9 mouse cellular contexts compared by ENCODE assay signal in genomic region chr1:90592784-90593183, GRCm38 (mm10). TPM values are rescaled to one million over a fixed set of nuclear protein-coding genes. Genes with fewer than 3 reads are reported as not detected.
DNase-seq lines count a peak whose midpoint lies in the region; ATAC-seq and TF ChIP-seq lines count a peak whose summit lies in the region.
"Had no signal": no experiment of that assay in that cellular context is flagged by ENCODE, and none has a peak within 500 bp of the region (broad histone marks: within the 10 kb centered on the region; RNA-seq: fewer than 3 reads in every experiment).

No protein-coding gene starts in this region.

- H3K4me2 ChIP-seq in lung, embryonic 14.5 days: no peak overlapping the region
- H3K4me2 ChIP-seq: heart, embryonic 15.5 days had no signal

- H3K27me3 ChIP-seq in heart, adult 2 months (ENCODE audit: control insufficient read depth, insufficient read depth, low read length): no peaks in the 10 kb centered on the region
- peaks cover 6% of the 10 kb centered on the region for H3K27me3 ChIP-seq in lung, embryonic 14.5 days (ENCODE audit: insufficient read depth, low read length)

- peak; percentile 71; the same call in 1 of the 2 replicates for TF ChIP-seq EP300 in heart, adult 2 months (IDR thresholded peaks at IDR 0.05; ENCODE audit: insufficient read depth, low read depth, low read length)

- no peaks in the 10 kb centered on the region for H3K9me3 ChIP-seq in lung, embryonic 14.5 days (ENCODE audit: low read depth, low read length)
- H3K9me3 ChIP-seq: heart, embryonic 15.5 days had no signal

- DNase-seq in CD4-positive, CD25-positive, alpha-beta regulatory T cell, adult 2 months (ENCODE audit: low read depth, low spot score): peak; percentile 77
- DNase-seq in adrenal gland, adult 18-20 months (ENCODE audit: low spot score in 2 of 2): peak; percentile 71 to 84
- DNase-seq in embryo, embryonic 10.5 days (ENCODE audit: low spot score): peak; percentile 88
- DNase-seq in heart, adult 2 months: peak; percentile 75 to 89
- peak; percentile 91 to 93 for DNase-seq in kidney, postnatal 4 days
- DNase-seq in lung, embryonic 14.5 days: peak; percentile 94
- peak; percentile 68 for DNase-seq in thymus, postnatal 14 days

- 0 out of 2 replicates have a peak, but pooled peaks have one; percentile 62 for ATAC-seq in lung, embryonic 14.5 days (ENCODE audit: insufficient read depth)

- no peak overlapping the region for H3K9ac ChIP-seq in heart, adult 2 months (ENCODE audit: low read depth, low read length)
- H3K9ac ChIP-seq in lung, embryonic 14.5 days: no peak overlapping the region
- H3K9ac ChIP-seq: heart, embryonic 15.5 days had no signal

- no peak for TF ChIP-seq POLR2A in heart, adult 2 months (IDR thresholded peaks at IDR 0.05; ENCODE audit: insufficient read depth, low read depth, low read length)
- TF ChIP-seq POLR2A in olfactory bulb, adult 2 months (IDR thresholded peaks at IDR 0.05; ENCODE audit: insufficient read depth, low read depth, low read length): no peak

- 14% methylated on average over 6 of the region's 6 CpGs for WGBS in heart, adult 2 months
- WGBS in lung, embryonic 14.5 days: 19% methylated on average over 6 of the region's 6 CpGs
- WGBS in olfactory bulb, adult 2 months: 13% methylated on average over 6 of the region's 6 CpGs

- H3K27ac ChIP-seq in heart, adult 2 months: peak overlapping the region; percentile 52; the same call in 1 of the 2 replicates
- no peak overlapping the region for H3K27ac ChIP-seq in lung, embryonic 14.5 days (ENCODE audit: low read depth)
- H3K27ac ChIP-seq in olfactory bulb, adult 2 months (ENCODE audit: insufficient read depth, low read depth, low read length): no peak overlapping the region
- H3K27ac ChIP-seq: heart, embryonic 15.5 days had no signal

- H3K36me3 ChIP-seq in heart, adult 2 months (ENCODE audit: control insufficient read depth, insufficient read depth, low read length): no peaks in the 10 kb centered on the region
- H3K36me3 ChIP-seq in lung, embryonic 14.5 days (ENCODE audit: insufficient read depth): no peaks in the 10 kb centered on the region
- H3K36me3 ChIP-seq: heart, embryonic 15.5 days had no signal

- intact Hi-C loops in heart, adult 2 months (cut with DNase I): loop anchor here (1.0 to 10.0 kb wide), 3 partner anchors 230 to 948 kb away; no protein-coding TSS in a partner anchor

- H3K4me3 ChIP-seq in heart, adult 2 months: no peak overlapping the region
- no peak overlapping the region for H3K4me3 ChIP-seq in lung, embryonic 14.5 days (ENCODE audit: low read depth, low read length)
- H3K4me3 ChIP-seq in olfactory bulb, adult 2 months (ENCODE audit: insufficient read depth, low read depth, low read length): no peak overlapping the region
- H3K4me3 ChIP-seq: heart, embryonic 15.5 days had no signal

- TF ChIP-seq CTCF in heart, adult 2 months (IDR thresholded peaks at IDR 0.05): peak; percentile 99
- peak; percentile 96 for TF ChIP-seq CTCF in lung, embryonic 14.5 days (IDR thresholded peaks at IDR 0.05; ENCODE audit: low read depth)
- TF ChIP-seq CTCF in olfactory bulb, adult 2 months (IDR thresholded peaks at IDR 0.05; ENCODE audit: insufficient read depth, low read depth, low read length): peak; percentile 59; the same call in 1 of the 2 replicates

- no peaks in the 10 kb centered on the region for H3K79me2 ChIP-seq in heart, adult 2 months (replicated peaks; ENCODE audit: control insufficient read depth, insufficient read depth, low read length)

- peaks cover 5% of the 10 kb centered on the region for H3K4me1 ChIP-seq in heart, adult 2 months (ENCODE audit: control insufficient read depth, insufficient read depth, low read length)
- no peaks in the 10 kb centered on the region for H3K4me1 ChIP-seq in lung, embryonic 14.5 days (ENCODE audit: insufficient read depth)
- peaks cover 2% of the 10 kb centered on the region for H3K4me1 ChIP-seq in olfactory bulb, adult 2 months (ENCODE audit: control insufficient read depth, insufficient read depth, low read length)

RNA-seq across cellular contexts. Expression of gene Cops8, which starts 10.0 kb away (rescaled TPM):
- total RNA-seq in adrenal gland, adult 18-20 months (2021): 10 to 100 TPM; 83.9 to 84.4 TPM
- 10 to 100 TPM; 87.2 to 97.9 TPM for total RNA-seq in heart, adult 2 months (2021)
- 63.2 and 87.0 TPM in 2 replicates for polyA plus RNA-seq in heart, adult 2 months (2012; rRNA removed)
- polyA plus RNA-seq in lung, embryonic 14.5 days (2014; fragmentation: Nextera tagmentation; extraction: Ambion mirVana): 157 and 163 TPM in 2 replicates
- polyA plus RNA-seq in olfactory bulb, adult 2 months (2012; ENCODE audit: insufficient read depth, insufficient read length, low replicate concordance, missing spikeins): not detected in 2 replicates
